Mouse (Mus musculus) G1E (cell line): ENCODE measurements around the gene Hoxd10.

Experiments used
- GATA1 ChIP-seq: IDR thresholded peaks from 2 replicates; pipeline ENCODE4 v1.6.1; 2012; ENCODE audit warnings: borderline replicate concordance, low read length, inconsistent platforms, mixed read lengths
- TAL1 ChIP-seq: conservative IDR thresholded peaks from 2 replicates; pipeline ENCODE4 v1.6.1; 2012; ENCODE audit warnings: low read depth, low read length, inconsistent platforms, mixed read lengths

DNA sequence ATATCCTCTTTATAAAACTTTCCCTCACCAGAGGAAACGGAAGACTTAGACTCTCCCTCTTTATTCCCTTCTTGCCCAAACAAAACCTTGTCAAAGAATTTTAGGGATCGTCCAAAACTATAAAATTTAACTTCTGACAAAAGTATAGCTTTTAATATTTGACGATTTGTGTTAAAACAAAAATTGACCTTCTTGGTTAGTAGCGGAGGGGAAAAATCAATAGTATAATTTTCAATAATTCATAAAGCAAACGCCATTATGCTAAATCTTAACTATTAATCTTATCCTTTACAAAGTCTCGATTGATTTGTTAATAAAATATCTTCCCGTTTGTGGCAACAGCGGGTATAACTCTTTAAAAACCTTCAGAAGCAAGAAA is 1.4 kb upstream of the Hoxd10 start:
- TF ChIP-seq TAL1 = no peak
- no peak for TF ChIP-seq GATA1
